In the genomic region with DNA sequence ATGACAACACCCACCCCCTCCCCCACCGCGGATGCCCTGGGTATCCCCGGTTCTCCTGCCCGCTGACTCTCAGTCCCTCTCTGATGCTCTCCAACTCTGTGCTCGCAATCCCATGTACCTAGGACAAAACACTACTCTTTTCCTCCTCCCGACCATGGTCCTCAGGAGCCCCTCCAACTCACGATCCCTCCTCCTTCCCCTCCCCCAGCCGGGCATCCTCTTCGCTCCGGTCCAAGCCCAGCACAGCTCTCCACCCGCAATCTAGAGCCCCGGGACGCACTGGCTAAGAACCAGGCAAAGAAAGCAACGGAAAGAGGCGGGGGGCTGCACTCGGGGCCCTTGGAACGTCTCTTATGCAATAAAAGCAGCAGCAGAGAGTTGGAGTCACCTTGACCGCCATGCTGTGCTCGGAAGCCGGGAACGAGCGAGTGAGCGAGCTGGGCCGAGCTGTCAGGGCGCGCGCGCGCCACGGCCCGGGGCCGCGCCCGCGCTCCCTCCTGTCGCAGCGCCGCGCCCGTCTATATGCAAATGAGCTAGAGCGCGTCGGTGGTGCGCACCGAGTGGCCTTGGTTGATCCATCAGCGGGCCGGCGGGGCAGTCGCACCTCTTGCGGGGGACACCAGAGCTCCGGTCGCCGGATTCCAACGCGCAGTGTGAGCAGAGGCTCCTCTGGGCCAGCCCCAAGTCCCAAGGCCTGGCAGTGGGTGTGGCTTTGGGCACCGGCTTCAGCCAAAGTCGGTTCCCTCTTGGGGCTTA, we compare ENCODE assay signal across 8 mouse cellular contexts. TPM values are rescaled to one million over a fixed set of nuclear protein-coding genes. Genes with fewer than 3 reads are reported as not detected.
DNase-seq lines count a peak whose midpoint lies in the region; ATAC-seq lines count a peak whose summit lies in the region.

A gene (minus strand): TSS at position 625 of the 756 bp plus-strand sequence.

- intact Hi-C loops in left cerebral cortex, postnatal 14 days (cut with DNase I), result no loop called here

- H3K4me1 ChIP-seq in intestine, embryonic 14.5 days (replicated peaks; ENCODE audit: control insufficient read depth, insufficient read depth, low read length), result no peaks in the 10 kb centered on the region; the same call in 1 of the 2 replicates

- no peaks in the 10 kb centered on the region for H3K9me3 ChIP-seq in intestine, embryonic 14.5 days (ENCODE audit: control insufficient read depth, low read length)

- peak; percentile 94 for DNase-seq in adrenal gland, adult 2 months
- peak; percentile 95 for DNase-seq in embryo, embryonic 11 days
- DNase-seq in gastrocnemius, postnatal 25 days, result peak; percentile 90
- DNase-seq in intestine, embryonic 14.5 days (ENCODE audit: low spot score), result peak; percentile 88
- DNase-seq in left cerebral cortex, postnatal 14 days (ENCODE audit: low spot score in 2 of 2), result peak; percentile 67 to 68
- peak; percentile 69 for DNase-seq in right cerebral cortex, postnatal 14 days
- peak; percentile 68 to 70 for DNase-seq in urinary bladder, postnatal 36 days (ENCODE audit: low spot score in 2 of 2)

- no peaks in the 10 kb centered on the region for H3K36me3 ChIP-seq in intestine, embryonic 14.5 days (ENCODE audit: control insufficient read depth, insufficient read depth, low read length)

- no peaks in the 10 kb centered on the region for H3K27me3 ChIP-seq in intestine, embryonic 14.5 days (replicated peaks; ENCODE audit: control insufficient read depth, insufficient read depth, low read length)

- peak within 1 kb of the TSS; percentile 63 for H3K9ac ChIP-seq in intestine, embryonic 14.5 days (ENCODE audit: low read length)

- peak within 1 kb of the TSS; percentile 24; the same call in 1 of the 2 replicates for H3K27ac ChIP-seq in intestine, embryonic 14.5 days (ENCODE audit: low read depth)

- peak within 1 kb of the TSS; percentile 80 for H3K4me2 ChIP-seq in intestine, embryonic 14.5 days (ENCODE audit: low read length)

- ATAC-seq in intestine, embryonic 14.5 days (replicated peaks; ENCODE audit: low FRiP score, low TSS enrichment, low read depth), result peak; percentile 93
- peak; percentile 98 for ATAC-seq in megakaryocyte-erythroid progenitor cell, adult 5-6 weeks (replicated peaks; ENCODE audit: low FRiP score, low TSS enrichment, poor library complexity, severe bottlenecking)

- under 1% methylated on average over 57 of the region's 57 CpGs for WGBS in intestine, embryonic 14.5 days

- H3K4me3 ChIP-seq in intestine, embryonic 14.5 days (ENCODE audit: low read depth, low read length), result peak within 1 kb of the TSS; percentile 73

RNA-seq across cellular contexts. Expression of the gene that starts here (rescaled TPM):
- 10 to 100 TPM; 60.7 to 74.1 TPM for total RNA-seq in adrenal gland, adult 2 months (2021)
- 32.8 and 46.3 TPM in 2 replicates for polyA plus RNA-seq in adrenal gland, adult 2 months (2012; rRNA removed)
- total RNA-seq in gastrocnemius, postnatal 25 days (2021), result 100 to 1,000 TPM; 407 to 424 TPM
- 27.5 and 30.7 TPM in 2 replicates for polyA plus RNA-seq in intestine, embryonic 14.5 days (2014; fragmentation: Nextera tagmentation; extraction: Ambion mirVana)
- 100 to 1,000 TPM; 163 to 173 TPM for total RNA-seq in left cerebral cortex, postnatal 14 days (2021)
- 26.8 and 42.7 TPM in 2 replicates for total RNA-seq in megakaryocyte-erythroid progenitor cell, adult 5-6 weeks (2014; fragmentation: Nextera tagmentation)
- 21.2 and 42.3 TPM in 2 replicates for total RNA-seq in megakaryocyte-erythroid progenitor cell, adult 5-6 weeks (2017)

Comparison
In these comparisons a context has a peak if more than half of its experiments do, and no peak if none do; other contexts are left out.
1. Peak in every context shown above with its lines: DNase-seq, ATAC-seq, H3K4me3 ChIP-seq and H3K27ac ChIP-seq.